Comparison of ENCODE assay signal across 18 mouse cellular contexts in the genomic region with DNA sequence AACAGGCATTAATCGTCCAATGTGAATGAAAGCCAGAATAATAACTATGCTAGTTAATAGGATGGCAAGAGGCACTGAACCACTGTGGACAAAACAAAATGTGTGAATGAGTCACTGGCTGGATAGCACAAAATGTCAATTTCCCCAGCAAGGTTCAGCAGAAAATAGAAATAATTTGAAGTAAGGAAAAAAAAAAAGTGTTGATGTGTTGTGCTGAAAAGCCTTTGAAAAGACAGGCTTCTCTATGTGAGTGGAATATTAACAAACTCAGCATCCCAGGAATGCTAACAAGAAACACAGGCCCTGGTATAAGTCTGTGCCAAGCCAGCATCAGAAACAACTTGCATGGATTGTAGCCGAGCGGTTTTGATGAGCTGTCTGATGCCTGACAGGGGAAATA.
DNase-seq lines count a peak whose midpoint lies in the region; ATAC-seq and TF ChIP-seq lines count a peak whose summit lies in the region.
"Had no signal": no experiment of that assay in that cellular context is flagged by ENCODE, and none has a peak within 500 bp of the region (broad histone marks: within the 10 kb centered on the region; RNA-seq: fewer than 3 reads in every experiment).

No protein-coding gene starts in this region.

- no peaks in the 10 kb centered on the region for H3K9me3 ChIP-seq in embryonic facial prominence, embryonic 14.5 days (ENCODE audit: control insufficient read depth, low read length)
- no peaks in the 10 kb centered on the region for H3K9me3 ChIP-seq in embryonic facial prominence, embryonic 10.5 days
- H3K9me3 ChIP-seq in midbrain, embryonic 13.5 days = no peaks in the 10 kb centered on the region
- H3K9me3 ChIP-seq in midbrain, embryonic 10.5 days (replicated peaks) = no peaks in the 10 kb centered on the region
- H3K9me3 ChIP-seq in forebrain, embryonic 16.5 days (ENCODE audit: control insufficient read depth, low read length) = no peaks in the 10 kb centered on the region
- H3K9me3 ChIP-seq in midbrain, postnatal 0 days (ENCODE audit: low read length) = no peaks in the 10 kb centered on the region
- H3K9me3 ChIP-seq: heart, embryonic 10.5 days; liver, embryonic 15.5 days had no signal

- no peak overlapping the region for H3K27ac ChIP-seq in embryonic facial prominence, embryonic 14.5 days (replicated peaks; ENCODE audit: low read depth, low read length)
- no peak overlapping the region for H3K27ac ChIP-seq in embryonic facial prominence, embryonic 10.5 days (replicated peaks)
- peak overlapping the region; percentile 31; the same call in 1 of the 2 replicates for H3K27ac ChIP-seq in midbrain, embryonic 13.5 days
- no peak overlapping the region for H3K27ac ChIP-seq in midbrain, embryonic 10.5 days (replicated peaks)
- H3K27ac ChIP-seq in forebrain, embryonic 16.5 days (ENCODE audit: low read length) = peak overlapping the region; percentile 47; the same call in 1 of the 2 replicates
- peak overlapping the region; percentile 48 for H3K27ac ChIP-seq in midbrain, postnatal 0 days (ENCODE audit: low read depth, low read length)
- H3K27ac ChIP-seq: heart, embryonic 10.5 days; liver, embryonic 15.5 days had no signal

- no peak overlapping the region for H3K4me2 ChIP-seq in embryonic facial prominence, embryonic 14.5 days (ENCODE audit: low read depth, low read length)
- no peak overlapping the region for H3K4me2 ChIP-seq in midbrain, embryonic 13.5 days (replicated peaks)
- H3K4me2 ChIP-seq in forebrain, embryonic 16.5 days (ENCODE audit: low read length) = no peak overlapping the region
- no peak overlapping the region for H3K4me2 ChIP-seq in midbrain, postnatal 0 days (ENCODE audit: low read depth, low read length, poor library complexity, severe bottlenecking)
- H3K4me2 ChIP-seq: liver, embryonic 15.5 days had no signal

- no peaks in the 10 kb centered on the region for H3K4me1 ChIP-seq in embryonic facial prominence, embryonic 14.5 days (ENCODE audit: control insufficient read depth, insufficient read depth, low read length)
- H3K4me1 ChIP-seq in embryonic facial prominence, embryonic 10.5 days = no peaks in the 10 kb centered on the region
- H3K4me1 ChIP-seq in midbrain, embryonic 13.5 days (replicated peaks) = 0 out of 2 replicates have a peak, but pooled peaks cover 6% of the 10 kb centered on the region
- no peaks in the 10 kb centered on the region for H3K4me1 ChIP-seq in midbrain, embryonic 10.5 days
- H3K4me1 ChIP-seq in forebrain, embryonic 16.5 days (replicated peaks; ENCODE audit: control insufficient read depth, insufficient read depth, low read length) = peaks cover 7% of the 10 kb centered on the region
- H3K4me1 ChIP-seq in midbrain, postnatal 0 days (ENCODE audit: insufficient read depth, low read length) = peaks cover 2% of the 10 kb centered on the region; the same call in 1 of the 2 replicates
- H3K4me1 ChIP-seq: heart, embryonic 10.5 days; liver, embryonic 15.5 days had no signal

- no peak overlapping the region for H3K4me3 ChIP-seq in embryonic facial prominence, embryonic 14.5 days (ENCODE audit: low read depth, low read length)
- no peak overlapping the region for H3K4me3 ChIP-seq in embryonic facial prominence, embryonic 10.5 days
- no peak overlapping the region for H3K4me3 ChIP-seq in midbrain, embryonic 13.5 days (replicated peaks)
- no peak overlapping the region for H3K4me3 ChIP-seq in midbrain, embryonic 10.5 days
- H3K4me3 ChIP-seq in forebrain, embryonic 16.5 days (replicated peaks; ENCODE audit: low read length) = no peak overlapping the region
- H3K4me3 ChIP-seq in midbrain, postnatal 0 days (ENCODE audit: low read depth, low read length) = no peak overlapping the region
- H3K4me3 ChIP-seq: heart, embryonic 10.5 days; liver, embryonic 15.5 days had no signal

- no peak for ATAC-seq in embryonic facial prominence, embryonic 14.5 days (ENCODE audit: low read depth)
- ATAC-seq in midbrain, embryonic 13.5 days = peak; percentile 88
- ATAC-seq in forebrain, embryonic 16.5 days = peak; percentile 96
- peak; percentile 84 for ATAC-seq in midbrain, postnatal 0 days (ENCODE audit: low FRiP score)

- no peaks in the 10 kb centered on the region for H3K36me3 ChIP-seq in embryonic facial prominence, embryonic 14.5 days (ENCODE audit: control insufficient read depth, insufficient read depth, low read length)
- no peaks in the 10 kb centered on the region for H3K36me3 ChIP-seq in embryonic facial prominence, embryonic 10.5 days (replicated peaks)
- no peaks in the 10 kb centered on the region for H3K36me3 ChIP-seq in midbrain, embryonic 13.5 days
- no peaks in the 10 kb centered on the region for H3K36me3 ChIP-seq in midbrain, embryonic 10.5 days
- no peaks in the 10 kb centered on the region for H3K36me3 ChIP-seq in forebrain, embryonic 16.5 days (ENCODE audit: control insufficient read depth, insufficient read depth)
- no peaks in the 10 kb centered on the region for H3K36me3 ChIP-seq in midbrain, postnatal 0 days (ENCODE audit: insufficient read depth, low read length)
- H3K36me3 ChIP-seq: heart, embryonic 10.5 days; liver, embryonic 15.5 days had no signal

- H3K27me3 ChIP-seq in embryonic facial prominence, embryonic 14.5 days (replicated peaks; ENCODE audit: control insufficient read depth, insufficient read depth, low read length) = no peaks in the 10 kb centered on the region
- no peaks in the 10 kb centered on the region for H3K27me3 ChIP-seq in embryonic facial prominence, embryonic 10.5 days (replicated peaks; ENCODE audit: low read depth, poor library complexity, severe bottlenecking)
- no peaks in the 10 kb centered on the region for H3K27me3 ChIP-seq in midbrain, embryonic 13.5 days
- no peaks in the 10 kb centered on the region for H3K27me3 ChIP-seq in midbrain, embryonic 10.5 days (ENCODE audit: low read depth, poor library complexity, severe bottlenecking)
- H3K27me3 ChIP-seq in forebrain, embryonic 16.5 days (replicated peaks; ENCODE audit: control insufficient read depth, insufficient read depth, low read length) = no peaks in the 10 kb centered on the region
- H3K27me3 ChIP-seq in midbrain, postnatal 0 days (ENCODE audit: insufficient read depth, low read length) = no peaks in the 10 kb centered on the region
- H3K27me3 ChIP-seq: CH12.LX; liver, embryonic 15.5 days had no signal

- no peak for TF ChIP-seq CTCF in midbrain, postnatal 0 days (IDR thresholded peaks at IDR 0.05)

- WGBS in embryonic facial prominence, embryonic 14.5 days = 64% methylated on average over 3 of the region's 3 CpGs
- 81% methylated on average over 3 of the region's 3 CpGs for WGBS in embryonic facial prominence, embryonic 10.5 days
- 44% methylated on average over 3 of the region's 3 CpGs for WGBS in midbrain, embryonic 13.5 days
- WGBS in midbrain, embryonic 10.5 days = 87% methylated on average over 3 of the region's 3 CpGs
- WGBS in forebrain, embryonic 16.5 days = 9% methylated on average over 3 of the region's 3 CpGs
- WGBS in midbrain, postnatal 0 days = 35% methylated on average over 3 of the region's 3 CpGs

- DNase-seq in embryonic facial prominence, embryonic 14.5 days (ENCODE audit: low spot score) = peak; percentile 39
- no peak for DNase-seq in embryonic facial prominence, embryonic 10.5 days (ENCODE audit: low spot score)
- DNase-seq in midbrain, embryonic 10.5 days (ENCODE audit: low spot score) = no peak
- DNase-seq in midbrain, postnatal 0 days (ENCODE audit: low spot score) = peak; percentile 72
- DNase-seq in spleen, adult 12 weeks (ENCODE audit: low spot score) = no peak
- no peak for DNase-seq in embryo, embryonic 9.5 days (ENCODE audit: extremely low spot score)
- DNase-seq: adrenal gland, adult 2 months; cerebellum, adult 18-20 months; gastrocnemius, postnatal 25 days; heart, postnatal 14 days; kidney, adult 9 months; lung, postnatal 10 days; right cerebral cortex, postnatal 4 days had no signal

- H3K9ac ChIP-seq in embryonic facial prominence, embryonic 14.5 days (ENCODE audit: low read depth, low read length) = no peak overlapping the region
- H3K9ac ChIP-seq in midbrain, embryonic 13.5 days (replicated peaks) = no peak overlapping the region
- H3K9ac ChIP-seq in forebrain, embryonic 16.5 days (replicated peaks; ENCODE audit: low read depth, low read length) = no peak overlapping the region
- H3K9ac ChIP-seq in midbrain, postnatal 0 days (replicated peaks; ENCODE audit: low read length, poor library complexity, severe bottlenecking) = no peak overlapping the region
- H3K9ac ChIP-seq: liver, embryonic 15.5 days had no signal

Comparison
In these comparisons a context has a peak if more than half of its experiments do, and no peak if none do; other contexts are left out.
1. DNase-seq: peak in embryonic facial prominence, embryonic 14.5 days (single experiment) and midbrain, postnatal 0 days (single experiment); none in embryonic facial prominence, embryonic 10.5 days (single experiment), midbrain, embryonic 10.5 days (single experiment), spleen, adult 12 weeks (single experiment) and embryo, embryonic 9.5 days (single experiment).
2. H3K27ac ChIP-seq: peak in midbrain, embryonic 13.5 days (single experiment), forebrain, embryonic 16.5 days (single experiment) and midbrain, postnatal 0 days (single experiment); none in embryonic facial prominence, embryonic 14.5 days (single experiment), embryonic facial prominence, embryonic 10.5 days (single experiment) and midbrain, embryonic 10.5 days (single experiment).